Mouse (Mus musculus): Measurements from ENCODE around the gene Olfr231.

The Olfr231 gene

DNA sequence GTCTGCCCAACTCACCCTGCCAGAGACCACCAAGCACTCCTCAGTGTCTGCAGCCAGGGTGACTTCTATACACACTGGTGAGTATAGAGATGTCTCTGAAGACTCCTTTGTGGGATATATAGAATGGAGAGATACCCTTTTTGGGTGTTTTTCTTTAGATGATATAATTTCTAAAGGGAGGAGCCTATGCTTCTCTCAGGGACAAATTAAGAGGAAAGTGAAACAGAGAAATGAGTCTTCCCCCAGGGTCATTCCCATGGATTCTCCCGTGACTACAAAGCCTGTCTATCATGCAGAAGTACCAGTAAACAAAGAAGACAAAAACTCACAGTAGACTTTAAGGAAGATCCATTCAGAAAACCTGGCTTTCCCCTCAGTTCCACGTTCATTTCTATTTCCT lies at the start of gene Olfr231:
Gene Olfr231 (minus strand): TSS at position 101 of the 400 bp plus-strand sequence.
- in situ Hi-C loops (cut with MboI, MseI), result loop anchor here (25.0 kb wide), 1 partner anchor 659 kb away; no protein-coding TSS in a partner anchor

DNA sequence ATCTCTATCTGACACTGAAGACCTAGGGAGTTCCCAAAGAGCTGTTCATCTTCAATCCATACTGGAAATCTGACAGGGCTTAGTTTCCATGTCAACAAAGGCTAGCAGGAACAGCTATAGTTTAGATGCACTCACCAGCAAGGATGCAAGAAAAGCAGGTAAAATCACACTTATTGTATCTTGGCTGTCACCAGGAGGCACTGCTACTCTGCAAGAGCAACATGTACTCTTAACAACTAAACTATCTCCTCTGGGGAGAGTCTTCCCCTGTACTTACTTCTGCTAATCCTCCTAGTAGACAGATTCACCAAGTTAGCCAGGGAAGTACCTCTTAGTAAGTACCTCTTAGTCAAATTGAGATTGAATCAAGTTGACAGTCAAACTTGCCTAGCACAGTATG lies 48.1 kb upstream of the Olfr231 start:
- in situ Hi-C loops (cut with MboI, MseI), result no loop called here

DNA sequence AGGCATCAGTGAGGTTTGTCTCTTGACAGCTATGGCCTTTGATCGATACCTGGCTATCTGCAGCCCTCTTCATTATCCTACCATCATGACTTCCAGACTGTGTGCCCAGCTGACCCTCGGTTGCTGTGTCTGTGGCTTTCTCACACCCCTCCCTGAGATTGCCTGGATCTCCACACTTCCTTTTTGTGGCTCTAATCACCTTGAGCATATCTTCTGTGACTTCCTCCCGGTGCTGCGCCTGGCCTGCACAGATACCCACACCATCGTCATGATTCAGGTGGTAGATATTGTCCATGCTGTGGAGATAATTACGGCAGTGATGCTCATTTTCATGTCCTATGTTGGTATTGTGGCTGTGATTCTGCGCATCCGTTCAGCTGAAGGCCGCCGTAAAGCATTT lies 38.1 kb upstream of the Olfr231 start:
- in situ Hi-C loops (cut with MboI, MseI), result no loop called here

- in situ Hi-C loops (cut with MboI, MseI), result no loop called here
Observed at GRCm38 (mm10) chr1:174158512-174158911, 37.5 kb upstream of the Olfr231 start.

GRCm38 (mm10) chr1:174157622-174158021 lies 36.7 kb upstream of the Olfr231 start:
- in situ Hi-C loops (cut with MboI, MseI), result no loop called here

- in situ Hi-C loops (cut with MboI, MseI), result no loop called here
Observed at GRCm38 (mm10) chr1:174155333-174155732, 34.4 kb upstream of the Olfr231 start, which contains the start of gene Olfr420. Gene Olfr420, plus strand, starts transcription at chr1:174155633.

DNA sequence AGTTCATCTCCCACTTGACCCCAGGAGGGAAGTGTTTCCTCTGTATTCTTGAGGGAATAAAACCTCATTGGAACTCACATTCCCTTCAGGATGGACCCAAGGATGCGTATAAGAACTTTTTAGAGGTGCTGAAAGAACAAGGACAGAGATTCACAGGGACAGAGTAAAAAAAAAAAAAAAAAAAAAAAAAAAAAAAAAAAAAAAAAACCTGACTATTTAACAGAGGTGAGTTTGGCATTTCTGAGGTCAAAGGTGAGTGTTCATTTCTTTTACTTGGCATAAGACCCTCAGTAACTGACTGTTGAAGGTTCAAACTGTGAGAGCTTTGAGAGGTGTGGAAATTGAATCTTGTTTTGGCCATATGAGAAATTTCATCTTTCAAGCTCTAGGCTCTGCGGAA lies 28.3 kb upstream of the Olfr231 start:
- in situ Hi-C loops (cut with MboI, MseI), result no loop called here

GRCm38 (mm10) chr1:174146696-174147095 lies 25.7 kb upstream of the Olfr231 start:
- in situ Hi-C loops (cut with MboI, MseI), result no loop called here

DNA sequence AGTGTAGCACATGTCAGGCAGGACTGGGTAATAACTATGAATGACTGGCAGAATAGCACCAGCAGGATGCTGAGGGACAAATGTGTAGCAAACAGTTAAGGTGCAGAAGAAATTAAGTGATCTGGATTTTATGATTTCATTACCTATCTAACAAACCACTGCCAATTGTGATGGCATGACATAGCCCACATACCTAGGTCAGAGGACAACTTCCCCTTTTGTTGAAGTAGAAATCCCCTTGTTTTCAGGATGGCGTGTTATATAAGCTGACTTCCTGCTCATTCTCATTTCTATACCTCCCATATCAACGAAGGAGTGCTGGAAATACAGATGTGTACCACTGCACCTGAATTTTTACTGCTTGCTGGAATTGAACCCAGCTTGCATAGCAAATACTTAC lies 20.4 kb upstream of the Olfr231 start:
- in situ Hi-C loops (cut with MboI, MseI), result no loop called here

DNA sequence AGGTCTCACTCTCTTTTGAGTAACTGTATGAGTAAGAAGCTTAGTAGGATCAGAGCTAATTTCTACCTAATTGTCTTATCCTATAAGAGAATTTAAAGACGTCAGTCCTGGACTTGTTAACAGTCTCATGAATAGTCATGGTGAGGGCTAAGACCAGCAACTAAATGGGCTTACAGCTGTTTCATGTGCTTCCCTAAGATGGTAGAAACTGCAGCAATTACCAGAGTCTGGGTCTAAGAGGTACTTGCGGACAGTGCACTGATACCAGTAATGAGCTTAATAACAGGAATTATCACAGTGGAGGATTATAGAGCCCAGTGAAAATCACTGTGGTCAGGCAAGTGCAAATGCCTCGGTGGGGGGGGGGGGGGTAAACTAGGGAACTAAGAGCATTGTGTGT lies 11.0 kb upstream of the Olfr231 start:
- in situ Hi-C loops (cut with MboI, MseI), result no loop called here

GRCm38 (mm10) chr1:174131217-174131616 lies 10.3 kb upstream of the Olfr231 start, which contains the start of gene Olfr424:
Gene Olfr424, plus strand, starts transcription at chr1:174131517.
- in situ Hi-C loops (cut with MboI, MseI), result no loop called here

DNA sequence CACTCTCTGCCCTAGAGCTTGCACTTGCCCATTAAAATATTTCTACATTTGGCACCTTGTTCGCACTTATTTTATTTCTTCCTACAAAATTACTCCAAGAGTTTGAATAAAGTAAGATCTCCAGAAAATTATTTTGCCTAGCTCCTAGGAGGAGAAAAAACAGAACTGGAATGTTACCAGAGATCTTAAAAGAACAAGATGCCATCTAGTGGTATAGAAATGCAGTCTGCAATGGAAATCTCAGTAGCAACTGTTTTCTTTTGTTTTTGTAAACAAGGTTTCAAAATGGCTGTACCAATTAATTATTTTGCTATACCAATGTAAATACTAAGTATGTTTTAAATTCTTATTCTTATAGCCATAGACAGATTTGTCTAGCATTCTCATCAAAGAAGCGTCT lies 17.2 kb downstream of the Olfr231 start:
- in situ Hi-C loops (cut with MboI, MseI), result loop anchor here (25.0 kb wide), 1 partner anchor 641 kb away; no protein-coding TSS in a partner anchor

DNA sequence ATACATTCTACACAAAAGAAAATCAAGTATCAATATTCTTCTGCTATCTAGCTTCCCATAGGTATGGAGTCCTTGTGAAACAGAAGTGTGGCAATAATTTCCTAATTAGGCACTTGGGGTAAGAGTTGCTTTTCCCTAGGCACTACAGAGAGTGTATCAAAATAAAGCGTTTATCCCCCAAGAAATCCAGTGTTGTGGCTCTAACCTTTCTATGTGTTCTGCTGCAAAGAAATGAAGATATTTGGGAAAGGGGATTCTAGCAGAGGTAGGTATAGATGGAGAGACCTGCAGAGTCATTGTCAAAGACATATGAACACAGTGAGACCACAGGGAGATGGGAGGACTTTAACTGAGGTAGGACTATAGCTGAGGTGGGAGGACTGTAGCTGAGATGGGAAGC lies 24.4 kb downstream of the Olfr231 start, which contains the start of gene Olfr427:
Gene Olfr427 (plus strand): TSS at position 301 of the 400 bp plus-strand sequence.
- in situ Hi-C loops (cut with MboI, MseI), result no loop called here

DNA sequence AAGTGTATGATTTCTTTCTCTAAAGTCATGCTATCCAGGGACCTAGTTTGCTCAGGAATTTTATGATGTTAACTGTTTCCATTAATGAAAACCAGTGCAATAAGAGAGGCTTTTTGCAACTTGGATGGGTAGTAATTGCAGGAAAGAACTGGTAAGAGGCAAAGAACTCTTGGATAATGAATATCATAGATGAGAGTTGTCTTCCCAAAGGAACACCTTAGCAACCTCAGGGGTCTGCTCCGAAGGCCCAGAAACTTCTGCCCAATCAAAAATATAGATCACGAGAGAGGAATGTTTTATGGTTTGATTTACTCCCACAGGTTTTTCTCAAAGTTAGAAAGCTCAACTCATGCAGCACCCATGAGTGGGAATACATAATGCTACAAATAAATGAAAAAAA lies 36.9 kb downstream of the Olfr231 start, which contains the start of gene Olfr429:
Gene Olfr429 (plus strand): TSS at position 301 of the 400 bp plus-strand sequence.
- in situ Hi-C loops (cut with MboI, MseI), result no loop called here

- in situ Hi-C loops (cut with MboI, MseI), result no loop called here
Observed at GRCm38 (mm10) chr1:174066305-174066704, 54.7 kb downstream of the Olfr231 start, which contains the start of gene Olfr430. Gene Olfr430, plus strand, starts transcription at chr1:174066605.
